Mouse (Mus musculus) ovary, postnatal 14 days (tissue): ENCODE results near the gene Smad3.

Experiments
- DNase-seq: peaks from one replicate; pipeline ENCODE4 v3.0.0; 2022; ENCODE audit warnings: low spot score

Smad3 gene

GRCm38 (mm10) chr9:63772452-63772851, 14.7 kb upstream of the Smad3 start:
- no peak for DNase-seq

GRCm38 (mm10) chr9:63771676-63772075, 13.9 kb upstream of the Smad3 start:
- no peak for DNase-seq

GRCm38 (mm10) chr9:63761367-63762094, 3.7 kb upstream of the Smad3 start:
- DNase-seq: no peak

- DNase-seq: no peak
Observed at GRCm38 (mm10) chr9:63760783-63761182, 3.0 kb upstream of the Smad3 start.

DNA sequence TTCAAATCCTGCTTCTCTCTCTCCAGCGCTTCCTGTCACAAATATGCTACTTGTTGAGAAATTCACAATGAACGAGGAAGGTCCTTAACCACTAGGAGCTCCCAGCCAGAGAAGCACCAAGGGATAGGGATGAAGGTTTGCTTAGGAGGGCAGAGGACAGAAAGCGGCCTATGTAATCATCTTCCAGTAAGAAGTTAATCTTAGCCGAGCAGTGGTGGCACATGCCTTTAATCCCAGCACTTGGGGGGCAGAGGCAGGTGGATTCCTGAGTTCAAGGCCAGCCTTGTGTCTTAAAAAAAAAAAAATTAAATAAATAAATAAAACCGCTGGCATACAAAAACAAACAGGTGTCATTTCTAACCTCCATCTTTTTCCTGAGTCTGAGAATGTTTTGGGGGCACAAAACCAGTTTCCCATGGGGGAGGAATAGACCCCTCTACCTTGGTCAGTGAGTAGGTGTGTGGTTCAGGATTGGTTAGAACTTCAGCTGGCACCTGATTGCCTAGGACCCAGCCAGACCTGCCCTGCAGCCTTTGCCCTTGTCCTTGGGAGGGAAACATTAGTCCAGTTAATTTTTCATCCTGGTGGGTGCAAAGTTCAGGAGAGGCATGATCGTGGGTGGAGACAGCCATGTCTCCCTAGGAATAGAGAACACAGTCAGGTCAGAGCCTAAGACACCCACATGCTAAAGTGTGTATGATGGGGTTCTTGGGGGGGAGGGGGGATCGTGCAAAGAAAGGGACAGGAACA, 2.4 kb upstream of the Smad3 start:
- no peak for DNase-seq

DNA sequence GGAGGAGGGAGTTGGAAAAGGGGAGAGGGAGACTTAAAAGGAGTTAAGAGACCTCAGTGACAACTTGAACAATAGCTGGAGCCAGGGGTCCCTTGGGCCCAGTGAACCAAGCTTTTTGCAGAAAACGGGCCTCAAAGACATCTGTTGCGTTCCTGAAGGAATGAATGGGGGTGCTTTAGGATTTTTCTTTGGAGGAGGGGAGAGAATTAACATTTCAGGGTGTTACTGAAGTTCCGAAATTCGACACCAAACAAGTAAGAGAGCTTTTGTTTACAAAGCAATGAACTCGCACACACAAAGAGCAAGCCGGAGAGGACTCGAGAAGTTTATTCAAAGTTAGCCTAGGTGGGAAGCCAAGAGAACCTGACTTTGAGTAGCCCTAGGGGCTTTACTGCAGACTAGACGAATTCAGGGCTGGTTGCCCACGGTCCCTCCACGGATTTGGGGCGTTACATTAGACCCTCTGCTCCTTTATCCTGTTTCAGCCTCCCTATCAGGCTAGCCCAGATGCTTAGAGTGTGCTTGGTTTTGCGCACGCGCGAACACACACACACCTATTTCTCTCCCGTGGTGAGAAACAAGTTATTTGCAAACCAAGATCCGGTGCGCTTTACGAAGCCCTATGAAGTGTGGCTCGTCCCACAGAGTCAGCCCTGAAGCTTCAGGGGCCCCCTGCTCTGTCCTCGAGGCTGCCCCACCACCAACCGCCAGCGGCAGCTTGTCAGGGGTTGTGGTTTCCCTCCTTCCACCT, 1.0 kb upstream of the Smad3 start:
- DNase-seq: no peak

DNA sequence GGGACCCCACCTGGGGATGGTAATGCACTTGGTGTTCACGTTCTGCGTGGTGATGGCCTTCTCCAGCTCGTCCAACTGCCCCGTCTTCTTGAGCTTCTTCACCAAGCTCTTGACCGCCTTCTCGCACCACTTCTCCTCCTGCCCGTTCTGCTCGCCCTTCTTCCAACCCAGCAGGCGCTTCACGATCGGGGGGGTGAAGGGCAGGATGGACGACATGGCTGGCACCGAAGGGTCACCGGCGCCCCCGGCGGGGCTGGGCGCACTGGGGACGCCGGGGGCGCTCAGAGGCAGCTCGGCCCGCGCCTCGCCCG, 377 bp downstream of the Smad3 start:
- DNase-seq: no peak

DNA sequence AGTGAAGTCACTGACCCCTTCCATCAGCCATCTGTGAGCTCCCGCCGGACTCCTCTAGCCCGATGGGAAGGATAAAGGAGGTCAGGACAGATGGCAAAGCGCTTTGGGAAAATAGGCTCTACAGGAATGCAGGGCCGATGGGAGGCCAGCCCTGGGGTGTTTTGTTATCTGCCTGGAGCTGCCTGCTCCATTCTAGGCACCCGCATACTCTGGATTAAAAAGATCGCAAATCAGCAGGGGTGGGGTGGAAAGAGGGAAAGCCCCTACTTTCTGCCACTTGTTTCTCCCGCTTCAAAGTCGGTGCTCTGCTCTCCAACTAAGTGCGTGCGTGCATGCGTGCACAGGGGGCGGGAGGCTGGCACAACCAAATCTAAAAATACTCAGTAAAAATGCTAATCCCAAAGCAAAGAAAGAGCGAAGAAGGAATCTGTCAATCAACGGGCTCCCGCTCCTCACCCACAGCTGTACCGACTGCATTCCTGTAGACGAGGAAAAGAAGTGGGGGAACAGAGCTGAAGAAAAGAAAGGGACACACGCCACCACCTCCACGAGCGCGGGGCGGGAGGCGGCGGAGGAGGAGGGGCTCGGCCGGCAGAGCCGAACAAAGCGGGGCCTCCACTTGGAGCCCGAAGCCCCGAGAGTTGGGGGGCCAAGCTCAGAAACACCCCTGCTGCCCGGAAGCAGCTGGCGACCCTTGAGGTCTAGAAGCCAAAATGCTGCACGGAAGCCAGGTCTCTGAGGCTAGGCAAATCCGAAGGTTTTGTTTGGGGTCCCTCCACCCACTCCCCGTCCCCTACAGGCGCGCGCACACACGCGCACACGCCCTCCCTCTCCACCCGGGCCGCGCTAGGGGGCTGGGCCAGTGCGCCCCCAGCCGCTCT, 973 bp downstream of the Smad3 start:
- no peak for DNase-seq

GRCm38 (mm10) chr9:63755671-63756543, 1.9 kb downstream of the Smad3 start:
- DNase-seq: no peak

- no peak for DNase-seq
Observed at GRCm38 (mm10) chr9:63754556-63755510, 3.0 kb downstream of the Smad3 start.

DNA sequence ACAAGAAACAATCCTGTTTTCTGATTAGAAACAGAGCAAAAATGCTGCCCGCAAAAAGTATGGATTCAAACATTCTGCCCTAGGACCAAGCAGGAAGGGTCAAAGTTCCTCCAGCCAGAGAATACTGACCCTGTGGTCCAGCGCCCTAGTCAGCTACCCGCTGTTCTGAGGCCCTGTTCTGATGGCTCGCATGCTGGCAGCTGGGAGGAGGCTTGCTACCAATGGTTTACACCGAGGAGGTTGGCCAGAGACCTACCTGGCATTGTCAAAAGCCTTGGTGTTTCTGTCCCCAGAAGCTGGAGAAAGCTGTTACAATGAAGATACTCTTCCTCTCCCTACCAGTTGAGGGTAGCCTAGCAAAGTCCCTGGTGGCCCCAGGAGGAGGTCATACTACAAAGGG, 3.8 kb downstream of the Smad3 start:
- no peak for DNase-seq

DNA sequence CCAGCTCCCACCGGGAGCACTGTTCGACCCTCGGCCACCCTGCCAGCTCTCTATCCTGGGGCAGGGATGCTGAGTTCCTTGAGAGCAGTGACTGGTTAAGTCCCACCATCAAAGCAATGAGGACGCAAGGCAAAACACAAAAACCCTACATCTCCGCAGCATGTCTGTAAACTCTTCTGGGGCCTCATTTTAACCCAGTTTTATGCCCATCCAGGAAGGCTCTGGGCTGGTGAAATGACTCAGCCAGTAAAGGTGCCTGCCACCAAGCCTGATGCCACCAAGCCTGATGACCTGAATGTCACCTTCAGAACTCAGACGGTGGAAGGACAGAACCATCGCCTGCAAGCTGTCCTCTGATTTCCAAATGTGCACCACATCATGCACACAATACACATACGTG, 4.4 kb downstream of the Smad3 start:
- no peak for DNase-seq

GRCm38 (mm10) chr9:63752576-63752975, 5.2 kb downstream of the Smad3 start:
- DNase-seq: no peak

DNA sequence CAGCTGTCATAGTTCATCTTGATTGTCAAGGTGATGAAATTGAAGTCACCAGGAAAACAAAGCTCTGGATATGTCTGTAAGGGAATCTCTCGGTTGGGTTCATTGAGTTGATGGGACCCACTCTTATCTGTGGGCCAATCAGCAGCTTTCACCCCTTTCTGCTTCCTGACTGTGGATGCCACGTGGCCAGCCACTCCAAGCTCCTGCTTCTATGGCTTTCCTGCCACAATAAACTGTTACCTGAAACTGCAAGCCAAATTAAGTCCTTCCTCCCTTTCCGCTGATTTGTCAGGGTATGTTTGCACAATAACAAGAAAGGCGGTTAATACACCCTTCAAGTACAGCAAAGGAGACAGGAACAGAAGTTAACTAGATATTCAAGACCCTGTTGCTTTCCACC, 6.5 kb downstream of the Smad3 start:
- no peak for DNase-seq

- DNase-seq: no peak
Observed at GRCm38 (mm10) chr9:63750360-63750974, 7.3 kb downstream of the Smad3 start.

- no peak for DNase-seq
Observed at GRCm38 (mm10) chr9:63749296-63749915, 8.4 kb downstream of the Smad3 start.

DNA sequence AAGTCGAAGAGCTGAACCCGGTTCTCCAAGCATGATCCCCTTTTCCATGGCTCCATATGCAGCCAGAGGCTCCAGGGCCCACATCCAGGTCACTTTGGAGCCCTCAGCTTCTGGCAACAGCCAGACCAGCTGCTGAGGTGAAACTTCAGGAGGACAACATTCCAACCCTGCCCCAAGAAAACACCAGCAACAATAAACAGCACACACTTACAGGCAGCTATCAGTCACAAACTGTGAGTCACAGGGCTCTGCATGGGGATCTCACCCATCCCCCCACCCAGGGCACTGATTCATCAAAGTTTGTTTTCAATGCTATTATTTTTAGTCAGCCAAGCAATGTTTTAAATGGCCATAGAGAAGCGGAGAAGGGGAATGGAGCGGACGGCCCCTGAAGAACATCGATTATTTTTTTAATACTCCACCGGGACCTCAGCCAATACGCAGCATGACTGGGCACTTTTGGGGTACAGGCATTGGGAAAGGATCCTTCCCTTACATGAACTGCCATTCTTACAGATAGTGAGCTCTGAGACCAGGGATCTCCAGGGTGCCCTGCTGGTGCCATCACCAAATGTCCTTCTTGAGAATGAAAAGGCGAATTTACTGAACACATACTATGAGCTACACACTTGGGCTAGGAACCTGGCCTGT, 10.0 kb downstream of the Smad3 start:
- DNase-seq: no peak

- no peak for DNase-seq
Observed at GRCm38 (mm10) chr9:63746980-63747379, 10.8 kb downstream of the Smad3 start.
